In the genomic region with DNA sequence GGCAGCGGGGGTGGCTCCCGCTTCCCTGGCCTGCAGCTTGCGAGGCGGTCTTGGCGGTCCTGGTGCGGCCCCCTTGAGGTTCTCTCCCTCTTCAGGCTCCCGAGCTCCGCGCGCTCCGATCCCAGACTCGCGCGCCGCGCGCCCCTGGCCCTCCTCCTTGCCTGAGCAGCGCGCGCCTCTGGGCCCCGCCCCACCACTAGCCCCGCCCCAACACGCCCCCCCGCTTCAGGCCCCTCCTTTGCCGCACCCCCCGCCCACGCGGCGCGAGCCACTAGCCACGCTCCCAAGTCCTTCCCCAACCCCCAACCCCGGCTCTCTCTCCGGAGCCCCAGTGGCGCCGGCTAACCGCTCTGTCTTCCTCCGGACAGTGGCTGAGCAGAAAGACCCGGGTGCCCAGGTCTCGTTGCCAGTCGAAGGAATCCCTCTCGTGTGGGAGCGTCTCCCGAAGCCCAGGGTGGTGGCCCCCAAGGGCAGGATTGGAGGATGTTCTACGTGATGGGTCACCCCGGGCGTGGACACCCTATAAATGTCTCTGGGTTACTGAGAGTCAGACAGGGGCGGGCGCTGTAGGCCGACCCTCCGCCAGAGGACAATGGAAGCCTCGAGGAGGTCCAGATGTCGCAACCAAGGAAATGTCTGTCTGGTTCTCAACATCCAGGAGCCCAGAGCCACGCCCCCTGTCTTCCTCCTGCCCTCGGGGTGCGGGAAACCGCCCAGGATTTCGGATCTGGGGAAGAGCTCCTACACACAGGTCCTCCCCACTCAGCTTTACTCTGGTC, we compare ENCODE assay signal across 7 mouse cellular contexts. TPM values are rescaled to one million over a fixed set of nuclear protein-coding genes. Genes with fewer than 3 reads are reported as not detected.
A peak's percentile ranks its signal among the peaks of the same experiment; 100 is the strongest.
DNase-seq lines count a peak whose midpoint lies in the region; ATAC-seq and TF ChIP-seq lines count a peak whose summit lies in the region.

No protein-coding gene starts in this region.

- no peaks in the 10 kb centered on the region for H3K9me3 ChIP-seq in embryonic facial prominence, embryonic 11.5 days (replicated peaks; ENCODE audit: control insufficient read depth, low read length)
- H3K9me3 ChIP-seq in limb, embryonic 13.5 days = no peaks in the 10 kb centered on the region
- no peaks in the 10 kb centered on the region for H3K9me3 ChIP-seq in midbrain, embryonic 15.5 days

- no peaks in the 10 kb centered on the region for H3K4me1 ChIP-seq in embryonic facial prominence, embryonic 11.5 days (ENCODE audit: control insufficient read depth, insufficient read depth, low read length)
- peaks cover 23% of the 10 kb centered on the region; the same call in 1 of the 2 replicates for H3K4me1 ChIP-seq in limb, embryonic 13.5 days
- peaks cover 40% of the 10 kb centered on the region for H3K4me1 ChIP-seq in midbrain, embryonic 15.5 days
- H3K4me1 ChIP-seq in spleen, adult 2 months (ENCODE audit: control insufficient read depth, insufficient read depth, insufficient read length) = peaks cover 28% of the 10 kb centered on the region

- TF ChIP-seq CTCF in spleen, adult 2 months (IDR thresholded peaks at IDR 0.05; ENCODE audit: extremely low read depth, insufficient read depth, insufficient read length, insufficient replicate concordance) = no peak

- TF ChIP-seq POLR2A in spleen, adult 2 months (IDR thresholded peaks at IDR 0.05; ENCODE audit: low read depth, low read length) = no peak

- H3K9ac ChIP-seq in embryonic facial prominence, embryonic 11.5 days (replicated peaks; ENCODE audit: low read length) = peak overlapping the region; percentile 84
- peak overlapping the region; percentile 78 for H3K9ac ChIP-seq in limb, embryonic 13.5 days
- peak overlapping the region; percentile 78 for H3K9ac ChIP-seq in midbrain, embryonic 15.5 days

- peak overlapping the region; percentile 67 for H3K27ac ChIP-seq in embryonic facial prominence, embryonic 11.5 days (replicated peaks; ENCODE audit: low read depth, low read length)
- peak overlapping the region; percentile 34; the same call in 1 of the 2 replicates for H3K27ac ChIP-seq in limb, embryonic 13.5 days
- peak overlapping the region; percentile 85 for H3K27ac ChIP-seq in midbrain, embryonic 15.5 days
- H3K27ac ChIP-seq in spleen, adult 2 months (ENCODE audit: insufficient read depth, low read length) = peak overlapping the region; percentile 70

- peak; percentile 94 for DNase-seq in adrenal gland, postnatal 10 days
- DNase-seq in embryonic facial prominence, embryonic 11.5 days (ENCODE audit: low spot score) = peak; percentile 90
- DNase-seq in heart, adult 8-10 months (ENCODE audit: low spot score) = peak; percentile 73
- DNase-seq in kidney, adult 8-10 months = peak; percentile 52 to 63
- peak in 1 of 2 experiments; percentile 73 for DNase-seq in spleen, adult 2 months (ENCODE audit: low read depth in 1 of 2, low spot score in 2 of 2)

- peak overlapping the region; percentile 95 for H3K4me2 ChIP-seq in embryonic facial prominence, embryonic 11.5 days (ENCODE audit: low read depth, low read length)
- peak overlapping the region; percentile 97 for H3K4me2 ChIP-seq in limb, embryonic 13.5 days (replicated peaks)
- peak overlapping the region; percentile 75 for H3K4me2 ChIP-seq in midbrain, embryonic 15.5 days

- ATAC-seq in embryonic facial prominence, embryonic 11.5 days (replicated peaks; ENCODE audit: insufficient number of reproducible peaks, low FRiP score, low TSS enrichment, low read depth) = peak; percentile 69
- ATAC-seq in limb, embryonic 13.5 days (ENCODE audit: low FRiP score, low read depth) = peak; percentile 79
- peak; percentile 82 for ATAC-seq in midbrain, embryonic 15.5 days (replicated peaks)

- WGBS in embryonic facial prominence, embryonic 11.5 days = under 1% methylated on average over 51 of the region's 57 CpGs
- WGBS in limb, embryonic 13.5 days = 1% methylated on average over 55 of the region's 57 CpGs
- under 1% methylated on average over 37 of the region's 57 CpGs for WGBS in midbrain, embryonic 15.5 days
- 3% methylated on average over 48 of the region's 57 CpGs for WGBS in spleen, adult 2 months

- H3K4me3 ChIP-seq in embryonic facial prominence, embryonic 11.5 days (ENCODE audit: low read depth, low read length) = peak overlapping the region; percentile 82
- peak overlapping the region; percentile 84 for H3K4me3 ChIP-seq in limb, embryonic 13.5 days
- H3K4me3 ChIP-seq in midbrain, embryonic 15.5 days = peak overlapping the region; percentile 70
- H3K4me3 ChIP-seq in spleen, adult 2 months (ENCODE audit: extremely low read depth, insufficient read depth, insufficient read length) = peak overlapping the region; percentile 84

- H3K36me3 ChIP-seq in embryonic facial prominence, embryonic 11.5 days (replicated peaks; ENCODE audit: control insufficient read depth, insufficient read depth, low read depth, low read length) = no peaks in the 10 kb centered on the region
- H3K36me3 ChIP-seq in limb, embryonic 13.5 days = 0 out of 2 replicates have a peak, but pooled peaks cover 5% of the 10 kb centered on the region
- H3K36me3 ChIP-seq in midbrain, embryonic 15.5 days (replicated peaks) = 0 out of 2 replicates have a peak, but pooled peaks cover 3% of the 10 kb centered on the region
- no peaks in the 10 kb centered on the region for H3K36me3 ChIP-seq in spleen, adult 2 months (ENCODE audit: control insufficient read depth, insufficient read depth, low read length)

- H3K27me3 ChIP-seq in embryonic facial prominence, embryonic 11.5 days (ENCODE audit: control insufficient read depth, insufficient read depth, low read length) = no peaks in the 10 kb centered on the region
- no peaks in the 10 kb centered on the region for H3K27me3 ChIP-seq in limb, embryonic 13.5 days
- no peaks in the 10 kb centered on the region for H3K27me3 ChIP-seq in midbrain, embryonic 15.5 days (replicated peaks)
- H3K27me3 ChIP-seq in spleen, adult 2 months (ENCODE audit: control insufficient read depth, insufficient read depth, low read length) = peaks cover 9% of the 10 kb centered on the region

RNA-seq across cellular contexts. Expression of a gene that starts 1.4 kb away (rescaled TPM):
- 10 to 100 TPM; 29.1 to 30.7 TPM for total RNA-seq in adrenal gland, postnatal 10 days (2021)
- polyA plus RNA-seq in embryonic facial prominence, embryonic 11.5 days (2014; fragmentation: Nextera tagmentation; extraction: Ambion mirVana) = 9.7 and 9.8 TPM in 2 replicates
- total RNA-seq in heart, adult 8-10 months (2022) = under 1 TPM; 0.24 to 0.82 (median 0.53) TPM
- 9.6 and 10.8 TPM in 2 replicates for polyA plus RNA-seq in limb, embryonic 13.5 days (2015; fragmentation: Nextera tagmentation; extraction: Ambion mirVana)
- 31.4 and 33.2 TPM in 2 replicates for polyA plus RNA-seq in midbrain, embryonic 15.5 days (2015; fragmentation: Nextera tagmentation; extraction: Ambion mirVana)
- 18.8 and 30.3 TPM in 2 replicates for polyA plus RNA-seq in spleen, adult 2 months (2012; rRNA removed)

RNA-seq across cellular contexts. Expression of a gene that starts 46.2 kb away (rescaled TPM):
- 10 to 100 TPM; 30.0 to 33.2 TPM for total RNA-seq in adrenal gland, postnatal 10 days (2021)
- polyA plus RNA-seq in embryonic facial prominence, embryonic 11.5 days (2014; fragmentation: Nextera tagmentation; extraction: Ambion mirVana) = 70.7 and 75.6 TPM in 2 replicates
- 10 to 100 TPM; 14.8 to 21.1 (median 19.0) TPM for total RNA-seq in heart, adult 8-10 months (2022)
- 55.3 and 60.1 TPM in 2 replicates for polyA plus RNA-seq in limb, embryonic 13.5 days (2015; fragmentation: Nextera tagmentation; extraction: Ambion mirVana)
- 54.8 and 55.6 TPM in 2 replicates for polyA plus RNA-seq in midbrain, embryonic 15.5 days (2015; fragmentation: Nextera tagmentation; extraction: Ambion mirVana)
- 7.3 and 8.8 TPM in 2 replicates for polyA plus RNA-seq in spleen, adult 2 months (2012; rRNA removed)

Comparison
In these comparisons a context has a peak if more than half of its experiments do, and no peak if none do; other contexts are left out.
1. H3K27ac ChIP-seq: peak in every context shown above with its lines; median percentile 85 in midbrain, embryonic 15.5 days; 70 in spleen, adult 2 months; 67 in embryonic facial prominence, embryonic 11.5 days; 34 in limb, embryonic 13.5 days.